Mouse (Mus musculus) intestine, embryonic 15.5 days (tissue): ENCODE measurements around the gene Ulk2. TPM values are rescaled to one million over a fixed set of nuclear protein-coding genes. Genes with fewer than 3 reads are reported as not detected.
"Not testable (repeated sequence)": the region's sequence is repeated elsewhere in the genome, so short reads cannot be mapped to it uniquely, and the experiment has no call there.

Experiments used
- ATAC-seq: fragments of 200-750 bp; cut with Nextera tagmentation; 2 replicates; pipeline ENCODE4 v1.8.0; 2017; ENCODE audit warnings: moderate TSS enrichment, moderate library complexity
- H3K27ac ChIP-seq: fragments of 300-500 bp; sonication (generic); 2 replicates; pipeline ENCODE4 v1.5.1; 2015; ENCODE audit warnings: mild to moderate bottlenecking, inconsistent platforms
- H3K27me3 ChIP-seq: fragments of 300-500 bp; sonication (generic); replicated peaks from 2 replicates; pipeline ENCODE4 v1.6.1; 2015; ENCODE audit warnings: inconsistent platforms
- H3K36me3 ChIP-seq: fragments of 300-500 bp; sonication (generic); 2 replicates; pipeline ENCODE4 v1.6.1; 2015; ENCODE audit warnings: inconsistent platforms
- H3K4me1 ChIP-seq: fragments of 300-500 bp; sonication (generic); replicated peaks from 2 replicates; pipeline ENCODE4 v1.6.1; 2015; ENCODE audit warnings: inconsistent platforms
- H3K4me2 ChIP-seq: fragments of 300-500 bp; sonication (generic); replicated peaks from 2 replicates; pipeline ENCODE4 v1.6.1; 2015; ENCODE audit warnings: mild to moderate bottlenecking, inconsistent platforms
- H3K4me3 ChIP-seq: fragments of 300-500 bp; sonication (generic); replicated peaks from 2 replicates; pipeline ENCODE4 v1.5.1; 2015; ENCODE audit warnings: inconsistent platforms
- H3K9ac ChIP-seq: fragments of 300-500 bp; sonication (generic); 2 replicates; pipeline ENCODE4 v1.6.1; 2015; ENCODE audit warnings: inconsistent platforms
- H3K9me3 ChIP-seq: fragments of 300-500 bp; sonication (generic); 2 replicates; pipeline ENCODE4 v1.6.1; 2016; ENCODE audit warnings: inconsistent platforms
- WGBS: fragments of 180-500 bp; shearing (Covaris S2); methylation state at CpG from one replicate; pipeline ENCODE4 v1.1.7; 2015; 5-methylcytosine and 5-hydroxymethylcytosine counted together
- polyA plus RNA-seq: library from polyadenylated mRNA; unstranded; fragments of >200 nt; fragmentation: Nextera tagmentation; extraction: Ambion mirVana; gene quantifications from 2 replicates; pipeline ENCODE4 v1.2.1, GENCODE M21; 2015

Ulk2 gene
- polyA plus RNA-seq, 1 experiment from 2014 or later, result 9.7 TPM

DNA sequence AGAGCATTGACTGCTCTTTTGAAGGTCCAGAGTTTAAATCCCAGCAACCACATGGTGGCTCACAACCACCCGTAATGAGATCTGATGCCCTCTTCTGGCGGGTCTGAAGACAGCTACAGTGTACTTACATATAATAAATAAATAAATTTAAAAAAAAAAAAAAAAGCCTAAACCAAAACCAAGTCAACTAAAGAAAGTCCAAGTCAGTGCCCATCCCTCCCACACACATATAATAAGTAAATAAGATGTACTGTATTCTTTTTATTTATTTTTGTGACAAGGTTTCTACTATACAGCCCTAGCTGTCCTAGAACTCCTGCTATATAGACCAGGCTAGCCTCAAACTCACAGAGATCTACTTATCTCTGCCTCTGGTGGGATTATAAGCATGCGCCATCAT, 14.2 kb downstream of the Ulk2 start:
- not testable (repeated sequence) for H3K9ac ChIP-seq, H3K36me3 ChIP-seq, H3K9me3 ChIP-seq, ATAC-seq, H3K4me3 ChIP-seq, H3K27ac ChIP-seq, H3K4me2 ChIP-seq, H3K27me3 ChIP-seq, H3K4me1 ChIP-seq
- WGBS, result 71% methylated on average over 3 of the region's 3 CpGs

DNA sequence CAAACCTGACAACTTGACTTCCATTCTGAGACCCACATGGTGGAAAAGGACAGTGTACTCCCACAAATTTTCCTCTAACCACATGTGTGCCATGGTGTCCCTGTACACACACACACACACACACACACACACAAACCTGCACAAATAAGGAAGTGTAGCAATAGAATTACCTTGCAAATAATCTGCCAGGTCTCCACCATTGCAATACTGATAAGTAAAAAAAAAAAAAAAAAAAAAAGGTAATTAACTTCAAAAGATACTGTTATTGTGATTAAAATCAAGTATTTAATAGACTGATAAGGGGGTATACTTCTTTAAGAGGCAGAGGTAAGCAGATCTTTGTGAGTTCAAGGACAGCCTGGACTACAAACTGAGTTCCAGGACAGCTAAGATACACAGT, 14.9 kb downstream of the Ulk2 start:
- H3K4me1 ChIP-seq, result no peaks in the 10 kb centered on the region
- no peaks in the 10 kb centered on the region for H3K9me3 ChIP-seq
- ATAC-seq, result no peak
- H3K27ac ChIP-seq, result no peak overlapping the region
- no peaks in the 10 kb centered on the region for H3K27me3 ChIP-seq
- no peak overlapping the region for H3K9ac ChIP-seq
- H3K4me3 ChIP-seq, result no peak overlapping the region
- H3K4me2 ChIP-seq, result no peak overlapping the region
- peaks cover 10% of the 10 kb centered on the region; the same call in 1 of the 2 replicates for H3K36me3 ChIP-seq

DNA sequence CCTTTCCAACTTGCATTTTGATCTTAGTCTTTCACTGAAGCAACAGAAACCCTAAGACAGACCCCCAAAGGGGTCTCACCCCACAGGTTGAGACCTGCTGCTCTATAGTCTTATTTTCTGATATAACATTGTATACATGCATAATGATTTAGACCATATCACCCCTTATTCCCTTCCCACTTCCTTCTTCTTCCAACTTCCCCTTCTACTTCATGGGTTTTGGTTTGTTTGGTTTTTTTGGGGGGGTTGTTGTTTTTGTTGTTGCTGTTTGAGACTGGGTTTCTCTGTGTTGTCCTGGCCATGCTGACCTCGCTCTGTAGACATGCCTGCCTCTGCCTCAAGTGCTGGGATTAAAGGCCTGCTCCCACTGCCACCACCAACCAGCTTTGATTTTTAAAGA, 15.7 kb downstream of the Ulk2 start:
- Histone ChIP-seq H3K4me2 (no peak overlapping the region), H3K27me3 (no peaks in the 10 kb centered on the region), H3K4me1 (no peaks in the 10 kb centered on the region), H3K9me3 (no peaks in the 10 kb centered on the region), H3K9ac (no peak overlapping the region), H3K27ac (no peak overlapping the region), H3K36me3 (peaks cover 10% of the 10 kb centered on the region; the same call in 1 of the 2 replicates), H3K4me3 (no peak overlapping the region)
- no peak for ATAC-seq
- 83% methylated on average over 1 of the region's 1 CpGs for WGBS

DNA sequence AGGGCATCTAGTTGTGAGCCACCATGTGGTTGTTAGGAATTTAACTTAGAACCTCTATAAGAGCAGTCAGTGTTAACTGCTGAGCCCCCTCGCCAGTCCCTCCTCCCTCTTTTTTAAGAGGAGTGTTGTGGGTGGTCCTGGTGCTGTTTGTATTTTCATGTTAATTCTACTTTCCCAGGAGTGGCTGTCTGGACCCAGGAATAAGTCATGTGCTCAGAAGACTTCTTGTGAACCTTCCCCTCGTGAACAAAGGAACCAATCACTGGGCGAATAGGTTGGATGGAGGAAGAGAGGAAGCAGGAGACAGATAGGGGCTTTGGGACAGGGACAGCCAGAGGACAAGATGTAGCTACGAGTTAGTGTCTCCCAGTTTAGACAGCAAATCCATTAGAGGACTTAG, 45.1 kb downstream of the Ulk2 start:
- Histone ChIP-seq H3K4me2 (no peak overlapping the region), H3K4me1 (no peaks in the 10 kb centered on the region), H3K27ac (no peak overlapping the region), H3K27me3 (no peaks in the 10 kb centered on the region), H3K9ac (no peak overlapping the region), H3K4me3 (no peak overlapping the region), H3K36me3 (no peaks in the 10 kb centered on the region; the same call in 1 of the 2 replicates), H3K9me3 (no peaks in the 10 kb centered on the region)
- ATAC-seq, result no peak
- WGBS, result 48% methylated on average over 4 of the region's 4 CpGs

DNA sequence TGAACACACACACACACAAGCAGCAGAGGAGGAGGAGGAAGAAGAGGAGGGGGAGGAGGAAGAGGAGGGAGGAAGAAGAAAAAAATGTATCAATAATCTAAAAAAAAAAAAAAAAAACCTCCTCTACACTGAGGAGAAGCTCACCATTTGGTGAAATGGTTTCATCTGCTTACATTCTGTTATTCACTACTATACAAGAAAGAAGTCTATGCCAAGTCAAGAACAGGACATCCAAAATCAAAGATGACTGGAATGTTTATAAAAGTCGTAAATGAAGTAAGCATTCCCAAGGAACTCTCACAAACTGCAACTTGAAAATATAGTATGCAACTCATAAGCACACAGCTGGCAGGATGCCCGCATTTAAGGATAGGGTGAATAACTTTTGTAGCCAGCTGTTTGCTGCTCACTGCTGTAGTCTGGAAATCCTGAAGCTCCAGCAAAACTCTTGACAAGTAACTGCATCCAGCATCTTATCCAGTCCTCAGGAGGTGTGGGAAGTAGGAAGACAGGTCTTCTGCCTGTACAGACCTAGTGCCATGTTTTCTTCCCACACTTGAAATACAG, 46.2 kb downstream of the Ulk2 start:
- Histone ChIP-seq H3K4me3 (no peak overlapping the region), H3K9me3 (no peaks in the 10 kb centered on the region), H3K36me3 (no peaks in the 10 kb centered on the region; the same call in 1 of the 2 replicates), H3K9ac (no peak overlapping the region), H3K4me1 (no peaks in the 10 kb centered on the region), H3K27ac (no peak overlapping the region), H3K4me2 (no peak overlapping the region), H3K27me3 (no peaks in the 10 kb centered on the region)
- 51% methylated on average over 2 of the region's 2 CpGs for WGBS
- ATAC-seq, result no peak

DNA sequence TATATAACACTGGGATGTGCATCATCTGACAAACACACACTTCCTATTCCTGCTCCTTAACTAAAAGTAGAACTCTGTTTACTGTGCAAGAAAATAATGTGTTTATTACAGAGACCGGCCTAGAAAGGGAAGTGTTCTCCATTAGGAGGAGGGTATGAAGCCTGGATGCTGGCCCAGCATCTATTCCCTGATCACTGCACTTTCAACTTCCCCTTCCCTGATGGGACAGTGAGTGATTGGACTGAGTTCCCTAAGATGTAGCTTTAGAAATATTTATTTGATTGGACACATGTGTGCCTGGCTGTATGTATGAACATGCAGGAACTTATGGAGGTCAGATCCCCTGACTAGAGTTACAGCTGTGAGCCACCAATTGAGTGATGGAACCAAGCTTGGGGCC, 61.4 kb downstream of the Ulk2 start:
- WGBS, result 81% methylated on average over 1 of the region's 1 CpGs
- Histone ChIP-seq H3K27ac (no peak overlapping the region), H3K4me2 (no peak overlapping the region), H3K9ac (no peak overlapping the region), H3K36me3 (peaks cover 6% of the 10 kb centered on the region), H3K9me3 (no peaks in the 10 kb centered on the region), H3K4me1 (no peaks in the 10 kb centered on the region), H3K27me3 (no peaks in the 10 kb centered on the region), H3K4me3 (no peak overlapping the region)
- no peak for ATAC-seq

DNA sequence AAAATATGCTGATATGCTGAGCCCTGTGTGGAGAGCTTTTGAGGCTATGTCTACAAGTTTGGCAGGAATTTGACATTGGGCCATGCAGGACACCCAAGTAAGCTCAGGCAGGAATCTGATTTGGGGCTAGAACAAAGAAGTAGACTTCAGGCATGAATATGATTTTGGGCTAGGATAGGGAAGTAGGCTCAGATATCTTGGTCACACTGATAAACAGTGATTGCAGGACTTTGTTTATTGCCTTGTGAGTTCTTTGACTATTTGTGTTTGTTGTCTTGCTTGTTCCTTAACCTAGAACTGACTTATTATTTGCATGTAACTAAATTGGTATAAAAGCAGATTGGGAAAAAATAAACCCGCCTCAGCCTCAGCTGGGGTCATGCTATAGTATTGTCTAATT, 66.3 kb downstream of the Ulk2 start:
- Histone ChIP-seq H3K4me3 (no peak overlapping the region), H3K9me3 (no peaks in the 10 kb centered on the region), H3K27me3 (no peaks in the 10 kb centered on the region), H3K4me2 (no peak overlapping the region), H3K9ac (no peak overlapping the region), H3K27ac (no peak overlapping the region), H3K4me1 (no peaks in the 10 kb centered on the region), H3K36me3 (peaks cover 6% of the 10 kb centered on the region)
- ATAC-seq, result no peak
- WGBS, result 93% methylated on average over 1 of the region's 1 CpGs

DNA sequence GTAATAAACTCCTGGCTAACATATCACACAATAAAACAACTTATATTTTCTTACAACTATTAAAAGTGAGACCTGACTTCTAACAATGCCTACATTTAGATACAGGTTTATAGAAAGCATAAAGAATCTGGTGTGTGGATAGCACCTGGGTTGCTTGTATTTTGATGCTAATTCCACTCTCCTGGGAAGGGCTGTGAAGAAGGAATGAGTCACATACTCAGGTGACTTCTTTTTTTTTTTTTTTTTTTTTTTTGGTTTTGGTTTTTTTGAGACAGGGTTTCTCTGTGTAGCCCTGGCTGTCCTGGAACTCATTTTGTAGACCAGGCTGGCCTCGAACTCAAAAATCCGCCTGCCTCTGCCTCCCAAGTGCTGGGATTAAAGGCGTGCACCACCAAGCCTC, 72.3 kb downstream of the Ulk2 start:
- not testable (repeated sequence) for ATAC-seq, H3K36me3 ChIP-seq
- 92% methylated on average over 3 of the region's 3 CpGs for WGBS

DNA sequence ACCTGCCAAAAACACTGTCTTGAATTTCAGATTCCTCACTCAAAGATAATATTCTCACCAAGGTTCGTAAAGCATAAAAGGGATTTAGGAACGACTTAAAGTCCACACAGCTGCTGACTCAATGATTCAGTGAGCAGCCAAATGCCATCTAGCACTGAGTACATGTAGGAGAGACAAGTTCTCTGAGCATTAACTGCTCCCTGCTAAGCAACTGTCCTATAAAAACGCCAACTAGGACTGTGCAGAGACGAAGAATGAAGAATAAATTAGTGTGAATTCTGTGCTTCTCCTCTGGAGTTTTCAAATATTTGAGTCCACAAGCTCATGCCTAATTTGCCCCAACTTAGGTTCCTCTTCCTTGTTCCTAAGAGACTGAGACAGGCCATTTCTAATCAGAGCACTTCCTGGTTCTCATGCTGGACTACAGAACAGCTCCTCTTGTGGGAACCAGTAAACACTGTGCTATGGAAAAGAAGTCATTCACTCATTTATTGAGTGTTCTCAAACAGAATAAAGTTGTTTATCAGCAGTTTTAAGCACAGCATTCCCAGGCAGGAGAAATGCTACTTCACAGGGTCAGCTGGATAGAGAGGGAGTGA, 80.2 kb downstream of the Ulk2 start:
- H3K4me3 ChIP-seq, result no peak overlapping the region
- no peaks in the 10 kb centered on the region for H3K9me3 ChIP-seq
- H3K36me3 ChIP-seq, result peaks cover 6% of the 10 kb centered on the region; the same call in 1 of the 2 replicates
- no peaks in the 10 kb centered on the region for H3K4me1 ChIP-seq
- H3K27ac ChIP-seq, result 0 out of 2 replicates have a peak overlapping the region, but pooled peaks have one; percentile 9
- no peak overlapping the region for H3K9ac ChIP-seq
- 84% methylated on average over 4 of the region's 4 CpGs for WGBS
- no peaks in the 10 kb centered on the region for H3K27me3 ChIP-seq
- no peak overlapping the region for H3K4me2 ChIP-seq
- no peak for ATAC-seq

More for the DNA sequence above, 72.3 kb downstream of the Ulk2 start:
- not testable (repeated sequence) for H3K4me1 ChIP-seq, H3K27me3 ChIP-seq, H3K4me2 ChIP-seq, H3K9me3 ChIP-seq, H3K9ac ChIP-seq, H3K4me3 ChIP-seq, H3K27ac ChIP-seq

DNA sequence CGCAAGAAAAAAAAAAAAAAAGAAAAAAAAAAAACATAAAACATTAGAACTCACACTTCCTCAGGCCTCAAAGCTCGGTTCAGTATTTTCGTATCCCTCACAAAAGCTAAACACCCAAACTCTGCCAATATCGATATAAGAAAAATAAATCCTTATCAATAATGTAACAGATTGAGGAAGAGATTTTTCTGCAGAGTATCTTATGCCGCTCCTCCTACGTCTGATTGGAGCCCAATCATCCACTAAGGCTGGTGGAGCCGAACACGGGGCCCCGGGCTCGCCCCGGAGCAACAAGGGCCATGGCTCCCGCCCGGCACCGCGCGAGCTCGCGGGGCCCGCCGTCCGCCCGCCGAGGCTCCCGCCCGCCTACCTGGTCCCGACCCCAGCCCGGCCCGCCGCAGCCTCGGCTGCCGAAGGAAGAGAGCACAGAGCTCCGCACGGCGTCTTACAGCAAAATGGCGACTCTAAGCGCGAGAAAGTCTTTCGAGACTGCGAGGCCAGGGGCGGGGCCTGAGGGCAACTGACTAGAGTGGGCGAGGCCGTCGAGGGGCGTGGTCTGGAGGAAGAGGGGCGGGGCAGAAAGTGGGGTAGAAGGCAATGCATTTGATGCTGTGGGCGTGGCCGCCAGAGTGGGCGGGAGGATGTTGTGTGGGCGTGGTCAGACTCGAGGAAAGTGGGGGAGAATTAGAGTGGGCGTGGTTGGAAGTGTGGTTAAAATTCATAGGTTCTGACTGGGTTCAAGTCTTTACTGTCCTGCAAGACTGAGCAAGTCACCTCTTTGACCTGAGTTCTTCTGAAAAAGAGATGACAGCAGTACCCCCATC, 93.1 kb downstream of the Ulk2 start, which contains the start of gene Prpsap2:
TSS of gene Prpsap2 (minus strand) at position 505 of the 824 bp plus-strand sequence.
- H3K27me3 ChIP-seq, result no peaks in the 10 kb centered on the region
- no peaks in the 10 kb centered on the region for H3K36me3 ChIP-seq
- H3K9me3 ChIP-seq, result no peaks in the 10 kb centered on the region
- peak; percentile 96 for ATAC-seq
- peak within 1 kb of the TSS; percentile 63 for H3K4me2 ChIP-seq
- under 1% methylated on average over 51 of the region's 51 CpGs for WGBS
- peak within 1 kb of the TSS; percentile 88 for H3K27ac ChIP-seq
- H3K4me1 ChIP-seq, result peaks cover 4% of the 10 kb centered on the region; the same call in 1 of the 2 replicates
- H3K4me3 ChIP-seq, result peak within 1 kb of the TSS; percentile 66
- peak within 1 kb of the TSS; percentile 78 for H3K9ac ChIP-seq

DNA sequence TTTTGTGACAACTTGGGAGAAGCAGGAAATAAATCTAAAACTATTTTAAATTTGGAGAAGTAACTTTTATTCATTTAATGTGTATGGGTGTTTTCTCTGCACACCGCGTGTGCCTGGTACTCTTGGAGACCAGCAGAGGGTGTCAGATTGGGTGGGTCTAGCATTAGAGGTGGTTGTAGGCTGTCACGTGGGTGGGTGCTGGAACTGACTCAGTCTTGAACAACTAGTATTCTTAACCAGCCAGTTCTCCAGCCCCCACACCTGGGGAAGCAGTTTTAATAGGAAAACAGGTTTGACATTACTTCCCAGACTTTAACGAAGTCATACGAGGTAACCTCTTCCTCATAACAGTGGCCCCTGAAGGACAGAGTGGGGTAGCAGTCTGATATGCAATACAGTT, 94.4 kb downstream of the Ulk2 start:
- Histone ChIP-seq H3K9ac (peak overlapping the region; percentile 78; the same call in 1 of the 2 replicates), H3K4me3 (no peak overlapping the region), H3K4me2 (peak overlapping the region; percentile 63), H3K9me3 (no peaks in the 10 kb centered on the region), H3K27me3 (no peaks in the 10 kb centered on the region), H3K27ac (no peak overlapping the region), H3K4me1 (peaks cover 4% of the 10 kb centered on the region; the same call in 1 of the 2 replicates), H3K36me3 (no peaks in the 10 kb centered on the region)
- WGBS, result 69% methylated on average over 5 of the region's 5 CpGs
- ATAC-seq, result no peak

DNA sequence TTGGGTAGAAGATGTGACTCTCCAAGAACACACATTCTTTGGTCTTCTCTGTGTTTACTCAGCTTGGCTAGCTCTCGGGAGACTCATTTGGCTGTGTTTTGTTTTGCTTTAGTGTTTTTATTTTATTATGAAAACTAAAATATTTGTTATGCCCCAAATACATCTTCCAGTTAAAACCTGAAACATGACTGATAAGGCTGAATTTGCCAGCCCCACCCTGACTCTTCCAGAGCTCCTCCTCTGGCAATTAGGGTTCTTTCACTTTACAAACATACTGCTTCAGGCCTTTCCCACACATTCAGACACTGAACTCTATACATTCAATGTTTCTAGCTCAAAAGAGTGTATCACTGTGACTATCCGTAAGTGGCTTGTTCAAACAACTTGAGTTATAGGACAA, 97.7 kb downstream of the Ulk2 start:
- H3K27ac ChIP-seq, result no peak overlapping the region
- no peak overlapping the region for H3K9ac ChIP-seq
- H3K9me3 ChIP-seq, result no peaks in the 10 kb centered on the region
- H3K4me3 ChIP-seq, result no peak overlapping the region
- WGBS, result 76% methylated on average over 2 of the region's 2 CpGs
- H3K27me3 ChIP-seq, result no peaks in the 10 kb centered on the region
- H3K4me1 ChIP-seq, result peaks cover 4% of the 10 kb centered on the region; the same call in 1 of the 2 replicates
- no peak for ATAC-seq
- H3K36me3 ChIP-seq, result peaks cover 10% of the 10 kb centered on the region; the same call in 1 of the 2 replicates
- no peak overlapping the region for H3K4me2 ChIP-seq
